8 mouse cellular contexts compared by ENCODE assay signal in the genomic region with DNA sequence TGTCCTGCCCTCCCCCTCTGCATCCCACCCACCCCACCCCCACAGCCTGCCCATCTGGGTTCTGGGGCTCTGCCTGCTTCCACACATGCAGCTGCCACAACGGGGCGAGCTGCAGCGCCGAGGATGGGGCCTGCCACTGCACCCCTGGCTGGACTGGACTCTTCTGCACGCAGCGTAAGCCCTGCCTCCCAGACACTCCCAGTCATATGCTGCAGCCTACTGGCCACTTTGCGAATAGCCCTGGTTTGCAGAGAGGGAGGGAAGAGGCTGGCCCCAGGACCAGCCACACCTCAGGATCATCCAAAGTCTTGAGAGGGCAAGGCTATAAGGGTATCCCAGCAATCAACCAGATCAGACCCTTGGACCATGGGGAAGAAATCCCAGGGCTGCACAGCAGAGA. TPM values are rescaled to one million over a fixed set of nuclear protein-coding genes. Genes with fewer than 3 reads are reported as not detected.
DNase-seq lines count a peak whose midpoint lies in the region; ATAC-seq lines count a peak whose summit lies in the region.

No protein-coding gene starts in this region.

- peak; percentile 94 for DNase-seq in heart, adult 11 months
- DNase-seq in heart, adult 9 months (ENCODE audit: low spot score in 2 of 2), result no peak
- peak; percentile 56 for DNase-seq in adrenal gland, postnatal 25 days
- DNase-seq in embryonic facial prominence, embryonic 14.5 days (ENCODE audit: low spot score), result peak; percentile 49
- DNase-seq in left cerebral cortex, postnatal 4 days, result peak; percentile 78
- DNase-seq in midbrain, embryonic 10.5 days (ENCODE audit: low spot score), result peak; percentile 71

- intact Hi-C loops in left cerebral cortex, postnatal 4 days (cut with DNase I), result loop anchor here (5.0 kb wide), 1 partner anchor 344 kb away; no protein-coding TSS in a partner anchor

- H3K9ac ChIP-seq in embryonic facial prominence, embryonic 14.5 days (ENCODE audit: low read depth, low read length), result no peak overlapping the region
- no peak overlapping the region for H3K9ac ChIP-seq in hindbrain, embryonic 16.5 days (ENCODE audit: low read depth, low read length)
- H3K9ac ChIP-seq in stomach, embryonic 14.5 days (replicated peaks; ENCODE audit: low read depth, low read length), result no peak overlapping the region

- no peak overlapping the region for H3K27ac ChIP-seq in embryonic facial prominence, embryonic 14.5 days (replicated peaks; ENCODE audit: low read depth, low read length)
- no peak overlapping the region for H3K27ac ChIP-seq in hindbrain, embryonic 16.5 days (ENCODE audit: low read depth, low read length)
- H3K27ac ChIP-seq in midbrain, embryonic 10.5 days (replicated peaks), result no peak overlapping the region
- H3K27ac ChIP-seq in stomach, embryonic 14.5 days (ENCODE audit: low read length), result no peak overlapping the region

- peaks cover 13% of the 10 kb centered on the region for H3K36me3 ChIP-seq in embryonic facial prominence, embryonic 14.5 days (ENCODE audit: control insufficient read depth, insufficient read depth, low read length)
- no peaks in the 10 kb centered on the region; the same call in 1 of the 2 replicates for H3K36me3 ChIP-seq in hindbrain, embryonic 16.5 days (ENCODE audit: control insufficient read depth, insufficient read depth, low read length)
- peaks cover 8% of the 10 kb centered on the region for H3K36me3 ChIP-seq in midbrain, embryonic 10.5 days
- H3K36me3 ChIP-seq in stomach, embryonic 14.5 days (ENCODE audit: control insufficient read depth, insufficient read depth, low read length), result peaks cover under 1% of the 10 kb centered on the region; the same call in 1 of the 2 replicates

- H3K4me2 ChIP-seq in embryonic facial prominence, embryonic 14.5 days (ENCODE audit: low read depth, low read length), result no peak overlapping the region
- H3K4me2 ChIP-seq in hindbrain, embryonic 16.5 days (ENCODE audit: low read length), result no peak overlapping the region
- H3K4me2 ChIP-seq in stomach, embryonic 14.5 days (replicated peaks; ENCODE audit: low read depth, low read length), result no peak overlapping the region

- 0% methylated on average over 7 of the region's 7 CpGs for WGBS in embryonic facial prominence, embryonic 14.5 days
- WGBS in hindbrain, embryonic 16.5 days, result 2% methylated on average over 7 of the region's 7 CpGs
- WGBS in midbrain, embryonic 10.5 days, result 12% methylated on average over 7 of the region's 7 CpGs
- WGBS in stomach, embryonic 14.5 days, result 4% methylated on average over 7 of the region's 7 CpGs

- H3K4me1 ChIP-seq in embryonic facial prominence, embryonic 14.5 days (ENCODE audit: control insufficient read depth, insufficient read depth, low read length), result no peaks in the 10 kb centered on the region
- H3K4me1 ChIP-seq in hindbrain, embryonic 16.5 days (ENCODE audit: control insufficient read depth, insufficient read depth, low read depth, low read length), result no peaks in the 10 kb centered on the region
- H3K4me1 ChIP-seq in midbrain, embryonic 10.5 days, result peaks cover 6% of the 10 kb centered on the region
- no peaks in the 10 kb centered on the region for H3K4me1 ChIP-seq in stomach, embryonic 14.5 days (ENCODE audit: control insufficient read depth, insufficient read depth, low read length)

- H3K9me3 ChIP-seq in embryonic facial prominence, embryonic 14.5 days (ENCODE audit: control insufficient read depth, low read length), result no peaks in the 10 kb centered on the region
- H3K9me3 ChIP-seq in hindbrain, embryonic 16.5 days (ENCODE audit: control insufficient read depth, low read length), result no peaks in the 10 kb centered on the region
- no peaks in the 10 kb centered on the region for H3K9me3 ChIP-seq in midbrain, embryonic 10.5 days (replicated peaks)
- no peaks in the 10 kb centered on the region for H3K9me3 ChIP-seq in stomach, embryonic 14.5 days (ENCODE audit: control insufficient read depth, low read depth, low read length)

- H3K4me3 ChIP-seq in embryonic facial prominence, embryonic 14.5 days (ENCODE audit: low read depth, low read length), result no peak overlapping the region
- H3K4me3 ChIP-seq in hindbrain, embryonic 16.5 days (ENCODE audit: low read length), result no peak overlapping the region
- no peak overlapping the region for H3K4me3 ChIP-seq in midbrain, embryonic 10.5 days
- H3K4me3 ChIP-seq in stomach, embryonic 14.5 days (ENCODE audit: low read depth, low read length), result no peak overlapping the region

- ATAC-seq in embryonic facial prominence, embryonic 14.5 days (ENCODE audit: low read depth), result peak; percentile 78
- peak; percentile 86 for ATAC-seq in hindbrain, embryonic 16.5 days
- ATAC-seq in stomach, embryonic 14.5 days (ENCODE audit: insufficient number of reproducible peaks, insufficient read depth, low FRiP score, low read depth), result peak; percentile 67; the same call in 1 of the 2 replicates

- H3K27me3 ChIP-seq in embryonic facial prominence, embryonic 14.5 days (replicated peaks; ENCODE audit: control insufficient read depth, insufficient read depth, low read length), result no peaks in the 10 kb centered on the region
- H3K27me3 ChIP-seq in hindbrain, embryonic 16.5 days (replicated peaks; ENCODE audit: control insufficient read depth, insufficient read depth, low read length), result no peaks in the 10 kb centered on the region
- no peaks in the 10 kb centered on the region for H3K27me3 ChIP-seq in midbrain, embryonic 10.5 days (ENCODE audit: low read depth, poor library complexity, severe bottlenecking)
- H3K27me3 ChIP-seq in stomach, embryonic 14.5 days (ENCODE audit: control insufficient read depth, insufficient read depth, low read length), result no peaks in the 10 kb centered on the region

RNA-seq across cellular contexts. Expression of a gene that starts 46.4 kb away (rescaled TPM):
- total RNA-seq in adrenal gland, postnatal 25 days (2021), result 217 and 270 TPM in 2 replicates
- polyA plus RNA-seq in embryonic facial prominence, embryonic 14.5 days (2014; fragmentation: Nextera tagmentation; extraction: Ambion mirVana), result 401 and 403 TPM in 2 replicates
- 441 and 466 TPM in 2 replicates for polyA plus RNA-seq in hindbrain, embryonic 16.5 days (2015; fragmentation: Nextera tagmentation; extraction: Ambion mirVana)
- total RNA-seq in left cerebral cortex, postnatal 4 days (2021), result 100 to 1,000 TPM; 424 to 443 TPM
- polyA plus RNA-seq in midbrain, embryonic 10.5 days (2016; fragmentation: Nextera tagmentation; extraction: Ambion mirVana), result 275 and 277 TPM in 2 replicates
- polyA plus RNA-seq in stomach, embryonic 14.5 days (2014; fragmentation: Nextera tagmentation; extraction: Ambion mirVana), result 414 and 420 TPM in 2 replicates

Comparison
In these comparisons a context has a peak if more than half of its experiments do, and no peak if none do; other contexts are left out.
1. DNase-seq: peak in heart, adult 11 months (single experiment), adrenal gland, postnatal 25 days (single experiment), embryonic facial prominence, embryonic 14.5 days (single experiment), left cerebral cortex, postnatal 4 days (single experiment) and midbrain, embryonic 10.5 days (single experiment); none in heart, adult 9 months (0 of 2).
2. Peak in every context shown above with its lines, with median percentiles within 50 percentile points of each other: ATAC-seq.